Mouse (Mus musculus) forebrain, postnatal 0 days (tissue): ENCODE data around the gene Zbtb9. TPM values are rescaled to one million over a fixed set of nuclear protein-coding genes. Genes with fewer than 3 reads are reported as not detected.

Source experiments
- ATAC-seq: fragments of 200-750 bp; cut with Nextera tagmentation; 2 replicates; pipeline ENCODE4 v1.8.0; 2017; ENCODE audit warnings: mild to moderate bottlenecking, moderate library complexity
- DNase-seq: peaks from one replicate; pipeline ENCODE4 v3.0.0-alpha.2; 2015
- H3K27ac ChIP-seq: fragments of 300-500 bp; sonication (generic); 2 replicates; pipeline ENCODE4 v1.5.1; 2014; ENCODE audit warnings: low read depth, mild to moderate bottlenecking, antibody characterized with exemption, low read length, moderate library complexity, mixed read lengths
- H3K27me3 ChIP-seq: fragments of 300-500 bp; sonication (generic); 2 replicates; pipeline ENCODE4 v1.6.1; 2014; ENCODE audit warnings: mild to moderate bottlenecking, low read length, mixed read lengths; ENCODE audit not compliant: insufficient read depth
- H3K36me3 ChIP-seq: fragments of 300-500 bp; sonication (generic); 2 replicates; pipeline ENCODE4 v1.6.1; 2014; ENCODE audit warnings: mild to moderate bottlenecking, moderate library complexity; ENCODE audit not compliant: insufficient read depth
- H3K4me1 ChIP-seq: fragments of 300-500 bp; sonication (generic); 2 replicates; pipeline ENCODE4 v1.6.1; 2014; ENCODE audit warnings: antibody characterized with exemption; ENCODE audit not compliant: insufficient read depth
- H3K4me2 ChIP-seq: fragments of 300-500 bp; sonication (generic); 2 replicates; pipeline ENCODE4 v1.6.1; 2014; ENCODE audit warnings: low read depth, mild to moderate bottlenecking, moderate library complexity
- H3K4me3 ChIP-seq: fragments of 300-500 bp; sonication (generic); 2 replicates; pipeline ENCODE4 v1.5.1; 2014; ENCODE audit warnings: low read depth, low read length, mixed read lengths
- H3K9ac ChIP-seq: fragments of 300-500 bp; sonication (generic); 2 replicates; pipeline ENCODE4 v1.6.1; 2014; ENCODE audit warnings: mild to moderate bottlenecking
- H3K9me3 ChIP-seq: fragments of 300-500 bp; sonication (generic); 2 replicates; pipeline ENCODE4 v1.6.1; 2016; ENCODE audit warnings: low read length
- CTCF ChIP-seq: sonication (generic); IDR thresholded peaks from 2 replicates; pipeline ENCODE4 v1.5.1; 2016; ENCODE audit warnings: antibody characterized with exemption, control low read depth, low read depth
- WGBS: fragments of 180-500 bp; shearing (Covaris S2); extraction: QIAGEN DNeasy Blood & Tissue Kit; methylation state at CpG from one replicate; pipeline ENCODE4 v1.1.7; 2014; 5-methylcytosine and 5-hydroxymethylcytosine counted together
- polyA plus RNA-seq: library from polyadenylated mRNA; unstranded; fragments of >200 nt; fragmentation: Nextera tagmentation; extraction: Ambion mirVana; gene quantifications from 2 replicates; pipeline ENCODE4 v1.2.1, GENCODE M21; 2015
- total RNA-seq: library from RNA; depleted of rRNA; stranded (reverse); fragments of >200 nt; gene quantifications from 2 replicates; pipeline ENCODE4 v1.2.3, GENCODE M21; 2014

Gene Zbtb9
- total and polyA plus RNA-seq, 2 experiments from 2014 or later: 6.8 to 22.5 TPM

DNA sequence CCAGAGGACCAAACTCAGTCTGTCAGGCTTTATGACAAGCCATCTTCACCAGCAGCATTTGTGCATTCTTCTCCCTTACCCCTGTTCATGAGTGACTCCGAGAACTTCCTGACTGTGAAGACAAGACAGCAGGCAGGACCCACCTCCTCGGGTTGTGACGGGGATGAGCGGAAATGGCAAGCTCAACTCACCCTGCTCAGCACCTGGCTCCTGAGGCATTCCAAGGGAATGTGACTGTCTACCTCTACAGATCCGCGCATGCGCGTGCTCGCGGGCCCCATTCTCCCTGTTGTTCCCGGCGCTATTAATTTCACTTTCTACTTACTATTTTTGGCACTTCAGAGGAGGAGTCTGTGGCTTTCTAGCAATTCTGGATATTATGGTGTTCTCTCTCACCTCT, 27.0 kb downstream of the Zbtb9 start:
- WGBS: 80% methylated on average over 12 of the region's 12 CpGs
- no peak for TF ChIP-seq CTCF
- Histone ChIP-seq H3K4me2 (no peak overlapping the region), H3K36me3 (no peaks in the 10 kb centered on the region), H3K27me3 (no peaks in the 10 kb centered on the region), H3K4me3 (no peak overlapping the region), H3K4me1 (no peaks in the 10 kb centered on the region), H3K9ac (no peak overlapping the region), H3K27ac (peak overlapping the region; percentile 59; the same call in 1 of the 2 replicates), H3K9me3 (no peaks in the 10 kb centered on the region)
- peak; percentile 41 for DNase-seq
- ATAC-seq: peak; percentile 78; the same call in 1 of the 2 replicates

DNA sequence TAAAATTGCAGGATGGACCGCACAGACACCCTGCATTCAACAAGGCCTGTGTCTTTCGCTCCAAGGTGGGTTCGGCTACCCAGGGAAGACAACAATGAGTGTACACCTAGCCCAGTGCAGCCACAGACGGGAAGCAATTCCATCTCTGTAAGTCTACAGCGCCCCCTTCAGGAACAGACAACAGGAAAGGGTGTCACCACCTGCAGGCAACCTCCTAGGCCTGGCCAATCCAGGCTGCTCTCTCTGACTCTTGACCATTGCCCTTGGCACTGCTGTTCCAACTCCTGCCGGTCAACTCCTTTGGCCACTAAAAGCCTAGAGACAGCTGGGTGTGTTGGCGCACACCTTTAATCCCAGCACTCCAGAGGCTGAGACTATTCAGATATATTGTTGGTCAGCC, 28.2 kb downstream of the Zbtb9 start:
- Histone ChIP-seq H3K4me1 (no peaks in the 10 kb centered on the region), H3K4me2 (no peak overlapping the region), H3K9me3 (no peaks in the 10 kb centered on the region), H3K4me3 (no peak overlapping the region), H3K27me3 (no peaks in the 10 kb centered on the region), H3K36me3 (no peaks in the 10 kb centered on the region), H3K9ac (no peak overlapping the region), H3K27ac (no peak overlapping the region)
- ATAC-seq (no peak), DNase-seq (no peak)
- 81% methylated on average over 7 of the region's 7 CpGs for WGBS
- peak; percentile 27; the same call in 1 of the 2 replicates for TF ChIP-seq CTCF

GRCm38 (mm10) chr17:27001889-27002288, 28.9 kb downstream of the Zbtb9 start:
- ATAC-seq: no peak
- 44% methylated on average over 6 of the region's 6 CpGs for WGBS
- TF ChIP-seq CTCF: peak; percentile 54
- no peak for DNase-seq
- H3K27ac ChIP-seq: no peak overlapping the region
- H3K4me1 ChIP-seq: no peaks in the 10 kb centered on the region
- no peaks in the 10 kb centered on the region for H3K36me3 ChIP-seq
- no peak overlapping the region for H3K9ac ChIP-seq
- no peaks in the 10 kb centered on the region for H3K9me3 ChIP-seq
- no peak overlapping the region for H3K4me3 ChIP-seq
- H3K4me2 ChIP-seq: no peak overlapping the region
- no peaks in the 10 kb centered on the region for H3K27me3 ChIP-seq

GRCm38 (mm10) chr17:27004431-27004830, 31.5 kb downstream of the Zbtb9 start:
- WGBS: 45% methylated on average over 9 of the region's 9 CpGs
- DNase-seq (peak; percentile 32), ATAC-seq (no peak)
- H3K9me3 ChIP-seq: no peaks in the 10 kb centered on the region
- no peak overlapping the region for H3K4me3 ChIP-seq
- no peaks in the 10 kb centered on the region for H3K36me3 ChIP-seq
- peak; percentile 74 for TF ChIP-seq CTCF
- no peak overlapping the region for H3K27ac ChIP-seq
- no peak overlapping the region for H3K9ac ChIP-seq
- no peaks in the 10 kb centered on the region for H3K4me1 ChIP-seq
- no peak overlapping the region for H3K4me2 ChIP-seq
- H3K27me3 ChIP-seq: no peaks in the 10 kb centered on the region

- Histone ChIP-seq H3K27ac (no peak overlapping the region), H3K4me1 (no peaks in the 10 kb centered on the region), H3K27me3 (no peaks in the 10 kb centered on the region), H3K36me3 (no peaks in the 10 kb centered on the region), H3K4me2 (no peak overlapping the region), H3K9me3 (no peaks in the 10 kb centered on the region), H3K9ac (no peak overlapping the region), H3K4me3 (no peak overlapping the region)
- WGBS: 53% methylated on average over 19 of the region's 19 CpGs
- ATAC-seq: no peak
- no peak for DNase-seq
- TF ChIP-seq CTCF: no peak
Observed at GRCm38 (mm10) chr17:27004903-27005485, 32.0 kb downstream of the Zbtb9 start.

DNA sequence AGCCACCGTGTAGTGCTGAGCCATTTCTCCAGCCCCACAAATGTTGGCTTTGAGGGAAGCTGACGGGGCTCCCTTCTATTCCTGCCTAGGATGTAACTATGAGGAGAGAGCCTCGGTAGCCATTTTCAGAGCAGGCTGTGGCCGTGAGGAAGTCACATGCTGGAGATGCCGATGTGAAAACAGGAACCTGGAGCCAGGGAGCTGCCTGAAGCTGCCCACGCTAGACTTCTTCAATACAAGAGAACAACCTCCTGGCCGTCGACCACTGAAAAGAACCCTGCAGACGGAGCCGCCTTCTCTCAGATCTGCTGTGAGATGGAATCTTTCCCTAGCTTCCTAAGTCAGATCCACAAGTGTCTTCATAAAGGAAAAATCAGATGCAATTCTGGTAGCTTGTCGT, 32.7 kb downstream of the Zbtb9 start:
- no peak for ATAC-seq
- Histone ChIP-seq H3K4me2 (no peak overlapping the region), H3K27me3 (no peaks in the 10 kb centered on the region), H3K9me3 (no peaks in the 10 kb centered on the region), H3K36me3 (no peaks in the 10 kb centered on the region), H3K4me1 (no peaks in the 10 kb centered on the region), H3K9ac (no peak overlapping the region), H3K4me3 (no peak overlapping the region), H3K27ac (no peak overlapping the region)
- no peak for DNase-seq
- no peak for TF ChIP-seq CTCF
- WGBS: 69% methylated on average over 11 of the region's 11 CpGs

GRCm38 (mm10) chr17:27008277-27008676, 35.3 kb downstream of the Zbtb9 start:
- no peak overlapping the region for H3K4me2 ChIP-seq
- no peak overlapping the region for H3K9ac ChIP-seq
- H3K27ac ChIP-seq: no peak overlapping the region
- DNase-seq (no peak), ATAC-seq (no peak)
- H3K27me3 ChIP-seq: no peaks in the 10 kb centered on the region
- no peaks in the 10 kb centered on the region for H3K4me1 ChIP-seq
- no peaks in the 10 kb centered on the region for H3K9me3 ChIP-seq
- no peak for TF ChIP-seq CTCF
- 86% methylated on average over 2 of the region's 2 CpGs for WGBS
- no peak overlapping the region for H3K4me3 ChIP-seq
- H3K36me3 ChIP-seq: no peaks in the 10 kb centered on the region
